Mouse (Mus musculus) heart, adult 2 months (tissue): ENCODE results near the gene Gpr27. TPM values are rescaled to one million over a fixed set of nuclear protein-coding genes. Genes with fewer than 3 reads are reported as not detected.
A peak's percentile ranks its signal among the peaks of the same experiment; 100 is the strongest.

ENCODE experiments used
- DNase-seq, 2 experiments: peaks; one replicate each; pipeline ENCODE4 v3.0.0; 2021
- H3K27ac ChIP-seq: fragments of 200-600 bp; 2 replicates; pipeline ENCODE4 v1.8.1; 2022
- H3K27me3 ChIP-seq: fragments of 200-500 bp; 2 replicates; pipeline ENCODE4 v1.6.1; 2012; ENCODE audit warnings: mild to moderate bottlenecking, low read length, inconsistent platforms, mixed read lengths; ENCODE audit not compliant: control insufficient read depth, insufficient read depth
- H3K36me3 ChIP-seq: fragments of 200-500 bp; 2 replicates; pipeline ENCODE4 v1.6.1; 2012; ENCODE audit warnings: low read length, inconsistent platforms; ENCODE audit not compliant: control insufficient read depth, insufficient read depth
- H3K4me1 ChIP-seq: fragments of 200-500 bp; 2 replicates; pipeline ENCODE4 v1.6.1; 2011; ENCODE audit warnings: low read length; ENCODE audit not compliant: control insufficient read depth, insufficient read depth
- H3K4me3 ChIP-seq: fragments of 200-600 bp; 2 replicates; pipeline ENCODE4 v1.8.1; 2022
- H3K79me2 ChIP-seq: fragments of 200-500 bp; replicated peaks from 2 replicates; pipeline ENCODE4 v1.6.1; 2012; ENCODE audit warnings: mild to moderate bottlenecking, inconsistent platforms, low read length, moderate library complexity, mixed read lengths; ENCODE audit not compliant: control insufficient read depth, insufficient read depth
- H3K9ac ChIP-seq: fragments of 200-500 bp; 2 replicates; pipeline ENCODE4 v1.6.1; 2012; ENCODE audit warnings: low read depth, mild to moderate bottlenecking, control low read depth, inconsistent platforms, low read length, mixed read lengths
- CTCF ChIP-seq: fragments of 200-600 bp; IDR thresholded peaks from 2 replicates; pipeline ENCODE4 v1.8.1; 2022; ENCODE audit warnings: antibody characterized with exemption, mild to moderate bottlenecking, moderate library complexity
- EP300 ChIP-seq: fragments of 200-500 bp; IDR thresholded peaks from 2 replicates; pipeline ENCODE4 v1.6.1; 2011; ENCODE audit warnings: low read depth, low read length, control low read depth; ENCODE audit not compliant: insufficient read depth
- POLR2A ChIP-seq: fragments of 200-500 bp; IDR thresholded peaks from 2 replicates; pipeline ENCODE4 v1.6.1; 2011; ENCODE audit warnings: mild to moderate bottlenecking, low read depth, low read length, control low read depth; ENCODE audit not compliant: insufficient read depth
- WGBS: fragments of 180-500 bp; shearing (Covaris S2); methylation state at CpG from one replicate; pipeline ENCODE4 v1.1.7; 2018; 5-methylcytosine and 5-hydroxymethylcytosine counted together
- intact Hi-C: fragments of 180-260 bp; cut with DNase I; formaldehyde crosslinking; loops from one replicate; pipeline ENCODE4 v1.15.1; 2025
- long read RNA-seq: library from polyadenylated mRNA; stranded (forward); transcript quantifications from one replicate; pipeline ENCODE4 v2.0.0, GENCODE M21; 2021
- polyA plus RNA-seq: library from polyadenylated mRNA; depleted of rRNA; stranded (reverse); fragments of >200 nt; gene quantifications from 2 replicates; pipeline ENCODE4 v1.2.3, GENCODE M21; 2012; rRNA removed
- total RNA-seq, 2 experiments: library from RNA; stranded (reverse); gene quantifications; 2 replicates each; pipeline ENCODE4 v1.2.3; 2021

Gene Gpr27
- total RNA-seq, result 1 to 10 TPM; 6.3 to 6.8 TPM
- polyA plus RNA-seq, result 5.7 and 5.8 TPM in 2 replicates
- long read RNA-seq, transcript Gpr27-201 (1 exons, 2,388 nt), result major isoform, 20 of 20 reads
- long read RNA-seq, partial matches to known transcripts, result 0 of 20 reads
- long read RNA-seq, other reads (novel, unspliced or antisense), result 0 of 20 reads

DNA sequence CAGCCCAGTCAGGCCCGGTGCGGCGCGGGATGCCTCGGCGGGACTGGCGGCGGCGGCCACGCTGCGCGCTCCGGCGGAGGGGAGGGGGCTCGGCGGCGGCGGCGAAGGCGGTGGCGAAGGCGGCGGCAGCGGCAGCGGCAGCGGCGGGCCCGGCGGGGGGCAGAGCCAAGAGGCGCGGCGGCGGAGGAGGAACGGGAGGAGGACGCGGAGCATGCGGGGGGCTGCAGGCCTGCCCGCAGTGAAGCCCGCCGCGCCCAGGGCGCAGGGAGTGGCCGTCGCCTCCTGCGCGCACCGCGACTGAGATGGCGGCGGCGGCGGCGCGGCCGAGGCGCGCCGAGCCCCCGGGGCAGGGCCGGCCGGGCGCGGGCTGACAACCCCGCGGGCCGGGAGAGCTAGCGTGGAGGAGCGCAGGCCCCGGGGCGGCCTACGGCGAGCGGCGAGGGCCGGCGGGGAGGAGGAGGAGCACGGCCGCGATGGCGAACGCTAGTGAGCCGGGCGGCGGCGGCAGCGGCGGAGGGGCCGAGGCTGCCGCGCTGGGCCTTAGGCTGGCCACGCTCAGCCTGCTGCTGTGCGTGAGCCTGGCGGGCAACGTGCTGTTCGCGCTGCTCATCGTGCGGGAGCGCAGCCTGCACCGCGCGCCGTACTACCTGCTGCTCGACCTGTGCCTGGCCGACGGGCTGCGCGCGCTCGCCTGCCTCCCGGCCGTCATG lies at the start of gene Gpr27:
TSS of gene Gpr27 (plus strand) at position 474 of the 710 bp plus-strand sequence.
- DNase-seq, result peak; percentile 27 to 29
- H3K36me3 ChIP-seq, result no peaks in the 10 kb centered on the region
- H3K9ac ChIP-seq, result peak within 1 kb of the TSS; percentile 87
- WGBS, result under 1% methylated on average over 94 of the region's 112 CpGs
- intact Hi-C loops, result no loop called here
- no peak for TF ChIP-seq EP300
- no peak for TF ChIP-seq POLR2A
- no peak for TF ChIP-seq CTCF
- H3K4me3 ChIP-seq, result peak within 1 kb of the TSS; percentile 55
- H3K27me3 ChIP-seq, result peaks cover 9% of the 10 kb centered on the region
- H3K79me2 ChIP-seq, result no peaks in the 10 kb centered on the region
- no peak within 1 kb of the TSS for H3K27ac ChIP-seq
- H3K4me1 ChIP-seq, result no peaks in the 10 kb centered on the region

DNA sequence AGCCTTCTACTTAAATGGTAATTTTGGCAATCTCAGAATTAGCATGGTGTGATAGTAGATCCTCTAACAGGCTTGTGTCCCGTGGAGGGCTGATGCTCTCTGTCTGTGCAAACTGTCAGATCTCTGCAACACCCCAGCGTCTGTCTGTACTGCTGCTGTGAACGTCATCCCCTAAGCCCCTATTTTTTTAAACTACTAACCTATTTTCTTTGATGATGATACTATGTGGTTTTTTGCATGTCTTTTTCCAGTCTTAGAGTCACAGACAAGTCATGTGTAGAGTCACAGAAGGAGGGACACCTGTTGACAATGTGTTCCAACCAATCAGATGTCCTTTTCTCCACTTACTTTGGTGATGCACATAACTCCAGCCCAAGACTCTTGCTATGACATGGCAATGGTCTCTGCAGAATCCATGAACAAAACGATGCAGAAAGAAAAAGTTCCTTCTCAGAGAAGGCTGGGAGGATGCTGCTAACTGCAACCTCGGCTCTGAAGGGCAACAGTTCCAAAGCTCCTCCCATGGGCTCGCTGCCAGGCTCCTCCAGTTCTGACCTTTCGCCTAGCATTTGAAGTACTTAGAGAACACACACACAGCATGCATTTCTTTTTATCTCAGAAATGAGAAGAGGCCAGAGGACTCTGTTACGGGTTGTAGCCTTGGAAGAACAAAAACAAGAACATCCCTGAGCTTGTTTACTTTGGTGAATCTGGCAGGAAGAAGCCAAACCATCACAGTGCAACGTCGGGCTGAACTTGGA lies 48.9 kb upstream of the Gpr27 start:
- TF ChIP-seq EP300 (0 out of 2 replicates have a peak, but pooled peaks have one; percentile 12), POLR2A (no peak), CTCF (no peak)
- H3K4me3 ChIP-seq, result no peak overlapping the region
- H3K4me1 ChIP-seq, result peaks cover 7% of the 10 kb centered on the region
- WGBS, result 27% methylated on average over 10 of the region's 10 CpGs
- DNase-seq, result peak; percentile 74 to 77
- H3K27me3 ChIP-seq, result no peaks in the 10 kb centered on the region
- H3K9ac ChIP-seq, result 0 out of 2 replicates have a peak overlapping the region, but pooled peaks have one; percentile 20
- intact Hi-C loops, result no loop called here
- peak overlapping the region; percentile 45 for H3K27ac ChIP-seq
- 0 out of 2 replicates have a peak, but pooled peaks cover 1% of the 10 kb centered on the region for H3K79me2 ChIP-seq
- H3K36me3 ChIP-seq, result peaks cover 4% of the 10 kb centered on the region

- Histone ChIP-seq H3K36me3 (peaks cover 4% of the 10 kb centered on the region), H3K4me1 (peaks cover 7% of the 10 kb centered on the region), H3K4me3 (no peak overlapping the region), H3K27ac (peak overlapping the region; percentile 45), H3K79me2 (0 out of 2 replicates have a peak, but pooled peaks cover 1% of the 10 kb centered on the region), H3K27me3 (no peaks in the 10 kb centered on the region), H3K9ac (no peak overlapping the region)
- TF ChIP-seq POLR2A (no peak), EP300 (no peak), CTCF (no peak)
- intact Hi-C loops, result no loop called here
- WGBS, result 50% methylated on average over 5 of the region's 5 CpGs
- no peak for DNase-seq
These were observed 48.1 kb upstream of the Gpr27 start for GRCm38 (mm10) chr6:99644386-99644785.

GRCm38 (mm10) chr6:99644876-99645275 lies 47.6 kb upstream of the Gpr27 start:
- Histone ChIP-seq H3K27ac (no peak overlapping the region), H3K36me3 (peaks cover 4% of the 10 kb centered on the region), H3K4me1 (peaks cover 7% of the 10 kb centered on the region), H3K4me3 (no peak overlapping the region), H3K79me2 (0 out of 2 replicates have a peak, but pooled peaks cover 1% of the 10 kb centered on the region), H3K27me3 (no peaks in the 10 kb centered on the region), H3K9ac (no peak overlapping the region)
- intact Hi-C loops, result no loop called here
- 82% methylated on average over 5 of the region's 5 CpGs for WGBS
- no peak for TF ChIP-seq EP300
- no peak for TF ChIP-seq POLR2A
- no peak for DNase-seq

GRCm38 (mm10) chr6:99646344-99646743 lies 46.1 kb upstream of the Gpr27 start:
- intact Hi-C loops, result no loop called here
- WGBS, result 80% methylated on average over 10 of the region's 10 CpGs
- 0 out of 2 replicates have a peak, but pooled peaks cover 1% of the 10 kb centered on the region for H3K79me2 ChIP-seq
- peaks cover 7% of the 10 kb centered on the region for H3K4me1 ChIP-seq
- DNase-seq, result no peak
- TF ChIP-seq EP300 (no peak), POLR2A (no peak), CTCF (no peak)
- H3K27ac ChIP-seq, result no peak overlapping the region
- H3K4me3 ChIP-seq, result no peak overlapping the region
- H3K36me3 ChIP-seq, result peaks cover 4% of the 10 kb centered on the region
- H3K27me3 ChIP-seq, result no peaks in the 10 kb centered on the region
- H3K9ac ChIP-seq, result no peak overlapping the region

- no peak for TF ChIP-seq POLR2A
- no peak for TF ChIP-seq CTCF
- TF ChIP-seq EP300, result no peak
- DNase-seq, result no peak
- Histone ChIP-seq H3K27me3 (no peaks in the 10 kb centered on the region), H3K4me3 (no peak overlapping the region), H3K27ac (no peak overlapping the region), H3K79me2 (0 out of 2 replicates have a peak, but pooled peaks cover 1% of the 10 kb centered on the region), H3K4me1 (peaks cover 4% of the 10 kb centered on the region), H3K36me3 (peaks cover under 1% of the 10 kb centered on the region), H3K9ac (no peak overlapping the region)
- WGBS, result 82% methylated on average over 2 of the region's 2 CpGs
- intact Hi-C loops, result no loop called here
These were observed 43.2 kb upstream of the Gpr27 start for GRCm38 (mm10) chr6:99649307-99649706.
